Mouse (Mus musculus) left cerebral cortex, adult 9 months (tissue): Measurements from ENCODE around the gene St6gal1.

Experiments used
- DNase-seq, 2 experiments: peaks; one replicate each; pipeline ENCODE4 v3.0.0; 2022; ENCODE audit warnings: low spot score in 2 of 2

Gene St6gal1

DNA sequence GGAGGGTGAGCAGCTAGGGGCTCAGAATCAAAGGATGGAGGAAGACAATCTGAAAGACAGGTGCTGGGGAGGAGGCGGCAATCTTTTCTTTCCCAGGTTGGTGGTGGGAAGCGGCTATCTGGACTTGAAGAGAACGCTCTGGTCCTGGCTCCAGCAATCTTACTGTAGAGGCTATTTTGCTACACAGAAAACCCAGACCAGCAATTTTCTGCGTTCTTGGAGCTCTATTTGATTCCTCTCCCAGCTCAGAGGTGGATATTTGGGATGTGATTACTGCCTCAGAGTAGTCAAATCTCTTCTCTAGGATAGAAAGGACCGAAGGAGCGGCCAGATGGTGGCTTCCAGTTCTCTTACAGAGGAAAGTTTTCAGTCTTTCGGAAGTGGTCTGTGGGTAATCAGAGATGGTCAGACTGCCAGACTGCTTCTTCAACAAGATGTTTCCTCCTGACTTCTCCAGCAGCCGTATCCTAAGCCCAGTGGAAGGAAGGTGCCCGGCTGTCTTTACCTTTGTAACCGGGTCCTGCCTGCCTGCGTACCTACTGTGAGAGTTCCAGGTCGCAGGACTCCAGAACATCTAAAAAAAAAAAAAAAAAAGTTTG lies 570 bp upstream of the St6gal1 start:
- DNase-seq = no peak

DNA sequence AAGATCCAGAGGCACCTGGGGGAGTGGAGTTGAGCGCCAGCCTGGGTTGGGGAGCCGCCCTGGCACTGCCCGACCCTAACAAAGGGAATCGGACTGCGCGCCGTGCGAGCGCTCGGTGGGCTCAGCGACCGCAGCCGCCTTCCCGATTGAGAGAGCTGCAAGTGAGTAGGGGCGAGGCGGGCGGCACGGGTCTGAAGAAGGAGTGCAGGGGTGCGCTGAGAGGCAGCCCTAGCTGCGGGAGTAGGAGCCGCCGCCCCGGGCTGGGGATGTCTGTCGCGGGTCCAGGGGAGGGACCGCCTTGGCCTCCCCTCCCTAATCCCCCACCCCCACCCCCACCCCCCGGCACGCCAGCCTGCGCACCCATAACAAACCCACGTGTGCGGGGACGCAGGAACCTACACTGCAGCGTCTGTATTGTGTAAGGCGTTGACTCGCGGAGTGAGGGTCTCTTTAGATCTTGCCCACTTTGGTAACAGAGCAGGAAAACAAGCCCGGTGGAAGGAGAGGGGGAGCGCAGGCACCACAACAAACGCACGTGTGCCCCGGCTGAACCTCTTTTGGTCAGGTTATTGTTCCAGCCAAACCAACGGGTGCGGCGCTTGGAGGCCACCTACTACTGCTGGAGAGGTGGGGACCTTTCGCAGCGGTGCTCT lies 655 bp downstream of the St6gal1 start:
- peak in 1 of 2 experiments; percentile 49 for DNase-seq

DNA sequence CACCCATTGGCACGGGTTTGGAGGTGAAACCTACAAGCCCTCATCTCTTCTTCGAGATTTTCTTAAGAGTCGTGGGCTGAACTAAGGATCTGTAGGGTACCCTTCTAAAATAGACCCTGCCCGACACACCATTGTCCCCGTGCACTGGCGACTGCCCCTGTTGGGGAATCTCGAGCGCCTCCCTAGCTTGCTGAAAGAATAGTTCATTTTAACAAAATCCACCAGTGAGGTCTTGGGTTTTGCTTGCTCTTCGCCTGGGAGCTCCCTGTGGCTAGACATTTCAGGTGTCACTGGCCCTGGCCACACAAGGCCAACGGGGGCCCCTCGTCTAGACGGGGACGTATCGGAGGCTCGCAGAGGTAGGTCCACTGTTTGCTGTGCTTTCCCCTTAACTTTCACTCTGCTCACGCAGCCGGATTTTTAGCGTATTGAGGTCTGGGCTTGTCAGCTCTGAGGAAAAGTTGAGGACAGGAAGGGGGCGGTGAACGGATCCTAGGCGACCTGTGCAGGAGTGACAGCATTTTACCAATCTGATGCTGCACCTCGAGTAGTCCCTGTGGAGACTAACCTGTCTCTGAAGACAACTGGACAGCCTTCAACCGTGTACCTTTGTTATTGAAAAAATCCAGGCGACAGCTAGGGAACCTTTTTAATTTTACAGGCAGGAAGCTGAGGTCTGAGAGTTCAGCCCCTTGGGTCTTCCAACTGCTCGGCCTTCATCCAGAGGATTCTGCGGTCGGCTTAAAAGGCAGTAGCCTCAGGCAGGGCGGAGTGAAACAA lies 1.5 kb downstream of the St6gal1 start:
- DNase-seq = peak in 1 of 2 experiments; percentile 65

DNA sequence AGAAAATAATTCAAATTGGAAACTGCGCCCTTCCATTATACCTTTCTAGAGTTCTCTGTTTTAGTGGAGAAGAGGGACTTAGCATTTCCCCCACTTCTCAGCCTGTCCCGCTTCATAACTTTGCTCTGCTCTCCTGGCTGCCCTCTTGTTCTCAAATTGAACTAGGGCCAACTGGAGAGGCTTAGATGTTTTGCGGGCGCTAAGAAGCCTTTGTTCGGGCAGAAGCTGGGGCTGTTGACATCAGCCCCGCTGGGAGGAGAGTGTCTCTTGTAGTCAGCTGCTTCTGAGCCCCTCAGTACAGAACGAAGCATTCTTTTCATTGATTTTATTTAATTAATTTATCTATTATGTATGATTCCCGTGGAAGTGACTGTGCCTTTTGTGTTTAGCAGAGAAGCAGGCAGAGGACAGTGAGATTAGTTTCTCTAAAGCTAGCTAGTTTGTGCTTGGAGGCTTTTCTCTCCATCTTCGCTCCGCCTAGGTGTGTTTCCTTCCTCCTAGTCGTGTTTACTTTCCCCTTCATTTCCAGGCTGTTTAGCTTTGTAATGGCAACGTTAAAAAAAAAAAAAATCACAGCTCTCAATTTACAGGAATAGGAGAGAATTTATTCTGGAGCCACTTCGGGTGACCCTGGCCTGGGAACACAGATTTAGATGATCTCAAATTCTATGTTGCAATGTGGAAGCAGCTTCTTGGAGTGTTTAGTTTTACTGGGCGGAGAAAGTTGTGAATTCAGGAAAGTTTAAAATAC lies 2.2 kb downstream of the St6gal1 start:
- DNase-seq = peak in 1 of 2 experiments; percentile 46

DNA sequence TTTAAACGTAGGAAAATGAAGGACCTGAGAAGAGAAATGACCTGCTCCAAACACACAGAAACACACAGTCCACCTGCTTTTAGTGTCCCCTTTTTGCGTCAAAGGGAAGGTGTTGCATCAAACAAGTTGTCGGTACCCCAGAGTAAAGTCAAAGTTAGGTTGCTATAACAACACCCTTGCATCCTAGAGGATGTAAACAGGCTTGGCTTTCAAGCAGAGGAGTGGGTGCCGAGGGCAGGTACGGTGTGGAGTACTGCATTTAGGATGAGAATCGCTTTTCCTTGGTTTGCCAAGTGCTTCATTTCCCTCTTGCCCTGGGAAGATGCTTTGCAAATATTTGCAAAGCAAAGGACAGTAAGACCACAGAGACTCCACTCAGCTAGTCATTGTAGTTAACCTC lies 3.3 kb downstream of the St6gal1 start:
- no peak for DNase-seq

DNA sequence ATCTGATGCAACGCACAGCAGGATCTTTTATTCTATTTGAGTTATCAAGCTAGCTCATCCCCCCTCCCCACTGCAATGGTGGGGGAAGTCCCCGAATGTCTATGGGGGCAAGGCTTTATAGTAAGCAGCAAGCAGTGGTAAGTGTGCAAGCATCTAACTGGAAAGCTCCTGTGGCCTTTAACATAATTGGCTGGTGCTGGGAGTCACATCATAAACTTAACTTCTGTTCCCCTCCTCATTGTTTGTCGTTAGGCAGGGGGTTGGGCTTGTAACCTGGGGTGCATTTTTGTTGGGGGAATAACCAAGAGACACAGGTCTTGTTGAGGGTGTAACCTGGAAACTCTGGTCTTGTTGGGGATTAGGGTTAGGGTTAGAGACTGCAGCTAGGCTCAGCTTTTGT lies 3.9 kb downstream of the St6gal1 start:
- no peak for DNase-seq

DNA sequence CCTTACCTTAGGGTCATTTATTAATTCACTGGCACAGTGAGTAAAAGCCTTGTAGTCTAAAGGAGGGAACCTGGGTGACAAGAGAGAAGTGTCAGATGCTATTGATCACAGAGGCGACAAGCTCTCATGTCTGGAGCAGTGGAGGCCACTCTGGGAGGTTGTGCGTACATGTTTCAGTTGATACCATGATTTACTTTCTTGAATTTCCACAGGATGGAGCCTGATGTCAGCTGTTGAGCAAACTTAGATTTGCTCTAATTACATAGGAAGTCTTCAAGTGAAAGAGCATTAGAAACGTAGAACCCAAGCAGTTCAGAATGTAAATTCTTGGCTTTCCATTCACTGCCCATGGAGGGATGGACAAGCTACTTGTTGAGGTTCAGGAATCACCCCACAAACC lies 5.4 kb downstream of the St6gal1 start:
- no peak for DNase-seq

DNA sequence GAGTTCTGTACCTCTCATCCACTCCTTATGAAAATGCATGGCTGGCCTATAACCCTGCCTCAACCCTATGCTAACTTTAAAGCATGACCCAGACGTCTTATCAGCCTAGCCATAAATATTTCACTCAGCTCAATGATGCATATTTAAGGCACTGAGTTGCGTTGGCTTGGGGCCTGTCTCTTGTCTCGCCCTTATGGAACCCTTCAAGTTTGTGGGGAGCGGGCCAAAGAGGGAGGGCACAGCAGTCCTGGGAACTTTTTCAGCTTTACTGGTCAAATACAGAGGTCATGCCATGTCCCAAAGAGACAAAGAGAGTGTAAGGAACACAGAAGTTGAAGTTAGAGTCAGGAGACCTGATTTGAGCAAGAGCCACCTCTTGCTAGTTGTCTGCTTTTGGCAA lies 6.6 kb downstream of the St6gal1 start:
- no peak for DNase-seq

DNA sequence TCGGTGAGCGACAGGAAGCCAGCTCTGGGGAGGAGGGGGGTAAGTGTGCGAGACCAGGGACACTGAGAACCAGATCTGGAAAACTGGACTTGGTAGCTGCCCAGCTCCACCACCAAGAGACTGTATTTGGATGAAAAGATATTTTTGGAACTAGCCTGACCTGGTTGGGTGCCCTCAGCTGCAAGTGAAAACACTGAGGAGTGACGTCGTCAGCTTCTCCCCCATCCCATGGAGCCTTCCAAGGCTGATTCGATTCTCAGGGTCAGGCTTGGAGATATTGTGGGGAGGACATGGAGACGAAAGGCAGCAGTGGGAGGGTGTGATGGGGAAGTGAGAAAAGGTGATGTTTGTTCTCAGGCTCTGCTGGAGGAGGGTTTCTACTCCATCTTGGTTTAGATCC lies 8.2 kb downstream of the St6gal1 start:
- DNase-seq = no peak

DNA sequence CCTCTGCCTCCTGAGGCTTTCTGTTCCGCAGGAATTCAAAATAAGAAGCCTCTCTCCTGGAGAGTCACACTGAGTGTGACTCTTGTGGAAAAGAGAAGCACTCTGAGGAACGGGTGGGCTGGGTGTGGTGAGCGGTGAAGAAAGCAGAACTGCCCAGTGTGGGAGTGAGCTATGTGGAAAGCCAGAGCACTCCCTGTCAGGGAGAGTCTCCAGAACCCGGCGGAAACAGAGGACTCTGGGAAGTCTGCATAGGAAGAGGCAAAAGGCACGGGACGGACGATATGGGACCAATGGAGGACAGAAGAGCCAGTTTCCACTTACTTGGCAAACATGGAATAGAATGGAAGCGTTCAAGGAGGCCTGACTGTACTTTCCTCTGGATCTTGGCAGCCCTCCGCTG lies 9.0 kb downstream of the St6gal1 start:
- no peak for DNase-seq

DNA sequence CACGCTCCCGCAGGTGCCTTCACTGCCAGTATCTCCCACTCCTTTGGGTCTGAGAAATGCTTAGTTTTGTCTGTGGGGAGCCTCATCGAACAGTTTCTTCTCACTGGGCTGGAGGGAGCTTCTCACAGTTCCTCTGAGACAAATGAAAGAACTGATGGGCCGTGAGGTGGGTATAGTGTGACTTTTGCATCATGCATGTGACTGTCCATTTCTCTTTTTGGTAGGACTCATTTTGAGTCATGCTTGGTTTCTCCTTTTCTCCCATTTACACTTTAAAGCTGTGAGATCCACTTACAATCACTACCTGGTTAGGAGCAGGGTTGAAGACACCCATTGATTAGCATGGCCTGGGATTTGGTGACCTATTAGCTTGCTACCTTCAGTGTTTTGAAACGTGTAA lies 10.0 kb downstream of the St6gal1 start:
- no peak for DNase-seq

DNA sequence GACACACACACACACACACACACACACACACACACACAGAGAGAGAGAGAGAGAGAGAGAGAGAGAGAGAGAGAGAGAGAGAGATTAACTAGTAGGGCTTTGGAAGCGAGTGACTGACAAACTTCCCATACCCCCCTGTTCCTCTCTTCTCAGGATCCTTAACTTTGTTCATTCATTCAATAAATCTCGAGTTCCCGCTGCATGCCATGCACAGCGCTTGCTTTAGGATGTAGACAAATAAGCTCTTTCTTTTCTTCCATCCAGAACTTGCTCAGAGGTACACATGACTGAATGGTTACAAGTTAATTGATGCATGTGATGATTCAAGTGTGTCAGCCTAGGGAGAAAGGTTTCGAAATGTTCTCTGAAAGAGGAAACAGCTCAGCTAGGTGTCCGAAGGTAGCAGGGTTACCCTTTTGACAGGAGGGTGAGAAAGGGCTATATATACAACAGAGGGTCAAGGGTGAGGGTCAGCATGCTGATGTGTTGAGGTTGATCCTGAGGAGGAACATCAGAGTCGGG lies 10.7 kb downstream of the St6gal1 start:
- no peak for DNase-seq

DNA sequence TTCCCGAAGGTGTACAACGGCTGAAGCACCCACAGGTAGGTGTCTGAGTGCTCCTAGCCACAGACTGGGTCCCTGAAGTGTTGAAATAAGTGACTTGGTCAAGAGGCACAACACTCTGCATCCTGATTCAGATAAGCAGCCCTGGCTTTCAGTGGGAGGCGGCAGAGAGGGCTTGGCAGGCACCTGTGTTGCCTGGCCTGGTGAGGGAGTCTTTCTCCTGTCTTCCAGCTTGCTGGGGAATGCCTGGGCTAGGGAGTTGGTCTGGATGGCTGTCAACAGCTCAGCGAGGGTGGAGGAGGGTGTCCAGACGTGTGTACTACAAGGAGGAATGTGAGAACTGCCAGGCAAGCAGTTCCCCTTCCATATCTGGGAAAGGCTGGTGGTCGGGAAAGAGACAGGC lies 15.0 kb downstream of the St6gal1 start:
- DNase-seq = no peak

DNA sequence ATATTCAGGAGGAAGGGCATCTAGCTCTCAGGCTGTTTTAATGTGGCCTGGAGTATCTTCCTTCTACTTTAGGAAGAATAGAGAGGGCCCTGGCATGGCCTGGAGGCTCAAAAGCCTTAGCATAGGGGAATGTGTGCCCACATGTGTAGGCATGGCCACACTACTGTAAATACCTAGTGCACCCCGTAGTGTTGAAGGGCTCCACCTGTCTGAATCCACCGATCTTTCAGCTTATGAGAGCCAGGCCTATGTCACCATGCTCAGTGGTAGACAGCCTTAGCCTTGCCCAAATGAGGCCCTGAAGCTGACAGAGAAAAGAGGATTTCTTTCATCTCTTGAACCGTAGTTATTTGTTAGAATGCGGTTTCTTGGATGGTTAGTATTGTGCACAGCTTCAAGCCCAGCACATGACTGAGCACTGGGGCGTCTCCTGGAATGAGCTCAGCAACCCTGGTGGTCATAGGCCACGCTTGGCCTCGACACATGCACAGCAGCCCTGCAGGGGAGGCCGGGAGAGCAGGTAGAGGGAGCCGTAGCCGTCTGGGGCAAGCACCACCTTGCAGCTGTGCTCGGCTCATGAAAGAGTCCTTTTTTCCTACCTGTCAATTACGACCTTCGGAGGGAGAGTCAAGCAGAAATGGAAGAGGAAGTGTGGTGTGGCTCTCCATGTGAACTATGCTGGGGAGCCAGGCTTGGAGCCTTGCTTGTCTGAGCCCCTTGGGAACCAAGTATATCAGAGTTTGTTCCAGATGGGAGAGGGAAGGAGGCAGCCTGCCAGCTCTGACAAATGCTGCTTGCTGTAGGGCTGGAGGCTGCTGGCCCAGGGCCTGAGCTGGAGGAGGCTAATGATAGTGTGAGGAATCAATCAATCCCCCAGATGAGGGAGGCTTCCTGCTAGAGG lies 15.8 kb downstream of the St6gal1 start:
- DNase-seq = peak; percentile 67 to 93

DNA sequence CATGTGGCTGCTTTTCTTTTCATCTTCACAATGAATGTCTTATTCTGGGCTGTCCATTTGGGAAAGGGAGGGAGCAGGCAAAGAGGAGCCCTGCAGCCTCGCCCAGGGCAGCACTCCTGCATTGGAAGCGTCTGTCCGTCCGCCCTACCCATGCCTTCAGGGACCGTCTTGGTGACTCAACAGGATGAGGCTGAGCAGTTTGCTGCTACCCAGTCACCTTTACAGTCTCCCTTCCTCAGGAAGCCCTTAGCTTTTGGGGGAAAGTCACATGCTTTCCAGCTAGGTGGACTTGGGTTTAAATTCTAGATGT lies 16.4 kb downstream of the St6gal1 start:
- no peak for DNase-seq

DNA sequence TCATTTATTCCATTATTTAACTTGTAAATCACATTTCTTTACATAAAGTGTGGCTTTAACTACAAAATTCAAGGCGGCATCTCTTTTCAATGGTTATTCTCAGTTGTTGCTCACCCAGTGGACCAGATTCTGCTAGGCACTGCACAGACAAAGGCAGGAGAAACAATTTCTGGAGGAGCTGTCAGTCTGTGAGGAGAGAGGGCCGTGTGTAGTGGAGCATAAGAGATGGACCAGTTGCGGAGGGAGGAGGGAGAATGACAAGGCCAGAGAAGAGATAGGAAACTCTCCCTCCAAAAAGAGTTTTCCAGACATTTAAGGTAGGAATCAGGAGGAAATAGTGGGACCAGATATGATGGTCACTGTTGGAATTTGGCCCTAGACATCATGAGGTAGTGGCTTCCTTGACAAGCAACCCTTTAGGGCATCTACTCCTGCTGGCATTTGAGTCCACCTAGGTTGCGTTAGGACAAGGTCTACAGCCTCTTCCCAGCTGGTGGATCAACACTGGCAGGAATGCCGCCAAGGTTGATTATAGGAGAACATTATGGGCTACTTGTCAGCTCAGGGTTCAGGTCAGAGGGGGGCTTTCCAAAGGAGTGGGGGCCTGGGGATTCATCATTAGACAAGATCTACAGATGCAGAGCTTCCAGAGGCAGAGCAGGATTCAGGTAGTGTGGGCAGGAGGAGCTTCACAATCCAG lies 19.3 kb downstream of the St6gal1 start:
- DNase-seq = no peak

DNA sequence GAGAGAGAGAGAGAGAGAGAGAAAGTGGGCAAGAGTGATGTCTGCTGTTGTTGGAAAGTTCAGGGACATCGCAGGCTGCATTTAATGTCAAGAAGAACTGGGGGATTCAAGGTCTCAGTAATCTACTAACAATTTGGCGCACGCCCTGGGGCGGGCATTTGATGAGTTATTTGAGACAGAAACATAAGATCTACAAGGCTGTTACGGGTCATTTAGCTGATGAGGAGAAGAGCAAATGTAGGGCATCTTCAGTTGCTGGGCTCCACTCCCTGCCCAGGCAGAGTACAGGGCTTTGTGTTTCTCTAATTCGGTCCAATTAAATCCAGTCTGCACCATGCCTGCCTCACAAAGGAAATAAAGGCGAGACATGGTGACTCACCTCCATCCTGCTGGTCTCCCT lies 19.9 kb downstream of the St6gal1 start:
- DNase-seq = no peak

DNA sequence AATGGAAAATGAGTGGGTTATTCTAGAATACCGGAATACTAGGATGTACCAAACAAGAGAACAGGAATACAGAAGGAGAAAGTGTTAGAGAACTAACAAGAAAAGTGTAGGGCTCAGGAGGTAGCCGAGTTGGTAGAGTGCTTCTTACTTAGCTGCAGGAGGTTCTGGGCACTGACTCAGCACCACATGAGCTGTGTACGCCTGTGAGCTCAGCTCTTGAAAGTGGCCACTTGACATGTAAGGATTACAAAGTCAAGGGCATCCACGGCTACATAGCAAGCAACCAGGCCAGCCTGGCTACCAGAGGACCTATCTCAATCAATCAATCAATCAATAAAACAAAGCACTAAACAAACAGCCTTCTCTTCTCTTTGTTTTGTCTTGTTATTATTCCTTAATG lies 24.7 kb downstream of the St6gal1 start:
- no peak for DNase-seq

DNA sequence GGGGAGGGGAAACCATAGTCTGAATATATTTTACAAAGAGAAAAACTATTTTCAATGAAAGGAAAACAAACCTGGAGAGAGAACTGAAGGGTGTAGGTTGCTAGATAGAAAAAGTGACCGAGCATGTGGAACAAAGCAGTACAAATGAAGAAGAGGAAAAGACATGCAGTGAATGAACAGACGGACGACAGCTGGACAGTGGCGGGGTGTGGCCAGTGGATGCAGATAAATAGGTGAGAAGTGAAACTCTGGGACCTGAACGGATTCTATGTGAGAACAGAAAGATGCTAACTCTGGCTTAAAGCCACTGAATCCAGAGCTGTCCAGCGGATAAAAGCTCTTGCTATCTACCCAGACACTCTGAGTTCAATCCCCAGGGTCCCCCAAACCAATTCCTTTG lies 25.2 kb downstream of the St6gal1 start:
- no peak for DNase-seq

DNA sequence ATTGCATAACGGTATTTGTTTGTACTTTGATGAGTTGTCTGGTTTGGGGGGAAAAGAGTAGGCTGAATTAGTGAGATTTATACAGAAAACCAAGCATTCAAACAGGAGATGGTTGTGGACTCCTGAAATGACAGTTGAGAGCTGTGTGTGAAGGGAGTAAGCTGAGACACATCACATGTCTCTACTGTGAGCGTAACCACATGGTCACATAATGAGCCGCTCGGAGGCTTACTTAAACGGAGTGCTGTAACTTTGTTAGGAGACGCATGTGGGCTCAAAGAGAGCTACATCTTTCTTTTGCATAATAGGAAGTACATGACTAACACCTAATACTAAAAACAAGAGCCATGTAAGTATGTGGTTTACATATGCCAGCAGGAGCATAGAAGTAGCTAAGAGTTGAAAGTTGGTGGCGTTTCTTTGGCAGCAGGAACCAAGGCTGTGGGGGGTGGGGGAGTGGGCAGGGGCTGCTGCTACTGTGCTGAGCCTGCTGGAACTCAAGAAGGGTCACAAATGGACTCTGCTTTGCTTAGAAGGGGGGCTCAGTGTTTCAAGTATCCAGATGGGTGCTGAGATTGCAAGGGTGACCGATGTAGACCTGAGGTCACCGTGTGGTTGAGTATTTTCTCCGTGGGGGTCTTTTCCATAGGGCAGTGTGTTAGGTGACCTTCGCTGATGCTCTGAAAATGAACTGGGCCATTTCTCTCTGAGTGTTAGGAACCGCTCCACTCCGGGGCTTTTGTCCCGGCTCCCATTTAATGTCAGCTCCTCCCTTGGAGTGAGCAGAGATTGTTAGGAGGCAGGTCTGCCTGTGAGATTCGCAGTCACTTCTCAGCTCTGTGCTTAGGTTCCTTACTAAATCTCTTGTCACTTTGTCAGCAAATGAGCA lies 26.3 kb downstream of the St6gal1 start:
- DNase-seq = no peak
